Mouse (Mus musculus): ENCODE data around the gene Mybpc1.
"Not testable (repeated sequence)": the region's sequence is repeated elsewhere in the genome, so short reads cannot be mapped to it uniquely, and the experiment has no call there.

Mybpc1 gene

DNA sequence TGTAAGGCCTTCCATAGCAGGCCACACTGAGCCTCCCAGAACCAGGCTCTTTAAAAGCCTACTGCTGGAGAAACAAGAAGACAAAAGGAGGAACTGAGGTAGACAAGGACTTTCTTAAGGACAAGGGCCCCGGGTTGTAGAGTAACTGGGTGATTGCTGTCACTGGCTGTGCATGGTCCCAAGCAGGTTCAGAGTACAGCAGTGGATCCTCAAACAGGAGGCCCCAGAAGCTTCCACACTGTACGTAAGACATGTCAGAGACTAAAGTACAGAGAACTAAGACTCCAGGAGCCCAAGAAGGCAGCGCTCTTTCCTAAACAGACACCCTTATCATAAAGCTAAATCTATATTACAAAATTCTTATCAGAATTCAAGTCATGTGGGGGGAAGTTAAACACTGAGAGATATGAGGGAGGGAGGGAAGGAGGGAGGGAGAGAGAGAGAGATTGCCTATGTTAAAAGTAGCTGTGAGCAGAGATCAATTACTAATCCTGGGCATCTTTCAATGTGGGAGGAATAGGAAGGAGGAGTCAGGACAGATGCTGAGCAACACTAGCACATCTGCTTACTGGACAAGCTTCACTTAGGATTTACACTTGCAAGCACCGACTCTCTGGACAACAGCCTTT lies 109.9 kb downstream of the Mybpc1 start:
- DNase-seq (ENCODE audit: inconsistent ontology term): no peak

GRCm38 (mm10) chr10:88492658-88493057 lies 112.3 kb downstream of the Mybpc1 start:
- DNase-seq (ENCODE audit: inconsistent ontology term): no peak

- no peak for DNase-seq (ENCODE audit: inconsistent ontology term)
Observed at GRCm38 (mm10) chr10:88491632-88492031, 113.3 kb downstream of the Mybpc1 start.

- DNase-seq (ENCODE audit: inconsistent ontology term): no peak
Observed at GRCm38 (mm10) chr10:88488629-88489028, 116.3 kb downstream of the Mybpc1 start.

- not testable (repeated sequence) for DNase-seq (ENCODE audit: inconsistent ontology term)
Observed at GRCm38 (mm10) chr10:88482866-88483265, 122.1 kb downstream of the Mybpc1 start.
